Mouse (Mus musculus): Measurements from ENCODE around the gene Khsrp.

- TF ChIP-seq CTCF (IDR thresholded peaks at IDR 0.05; ENCODE audit: borderline replicate concordance, extremely low read depth, insufficient read depth, insufficient read length) = no peak
- no peak for TF ChIP-seq POLR2A (IDR thresholded peaks at IDR 0.05; ENCODE audit: borderline replicate concordance, extremely low read depth, insufficient read depth, insufficient read length, poor library complexity, severe bottlenecking)
Observed at GRCm38 (mm10) chr17:57076916-57077315, 45.6 kb upstream of the Khsrp start.

Data from brain, embryonic 14.5 days (tissue).